Mouse (Mus musculus) urinary bladder, postnatal 4 days (tissue): ENCODE data around the gene Cntn4.

ENCODE experiments used
- DNase-seq, 2 experiments: peaks; one replicate each; pipeline ENCODE4 v3.0.0; 2021 to 2022; ENCODE audit warnings: low spot score in 2 of 2

Cntn4 gene

DNA sequence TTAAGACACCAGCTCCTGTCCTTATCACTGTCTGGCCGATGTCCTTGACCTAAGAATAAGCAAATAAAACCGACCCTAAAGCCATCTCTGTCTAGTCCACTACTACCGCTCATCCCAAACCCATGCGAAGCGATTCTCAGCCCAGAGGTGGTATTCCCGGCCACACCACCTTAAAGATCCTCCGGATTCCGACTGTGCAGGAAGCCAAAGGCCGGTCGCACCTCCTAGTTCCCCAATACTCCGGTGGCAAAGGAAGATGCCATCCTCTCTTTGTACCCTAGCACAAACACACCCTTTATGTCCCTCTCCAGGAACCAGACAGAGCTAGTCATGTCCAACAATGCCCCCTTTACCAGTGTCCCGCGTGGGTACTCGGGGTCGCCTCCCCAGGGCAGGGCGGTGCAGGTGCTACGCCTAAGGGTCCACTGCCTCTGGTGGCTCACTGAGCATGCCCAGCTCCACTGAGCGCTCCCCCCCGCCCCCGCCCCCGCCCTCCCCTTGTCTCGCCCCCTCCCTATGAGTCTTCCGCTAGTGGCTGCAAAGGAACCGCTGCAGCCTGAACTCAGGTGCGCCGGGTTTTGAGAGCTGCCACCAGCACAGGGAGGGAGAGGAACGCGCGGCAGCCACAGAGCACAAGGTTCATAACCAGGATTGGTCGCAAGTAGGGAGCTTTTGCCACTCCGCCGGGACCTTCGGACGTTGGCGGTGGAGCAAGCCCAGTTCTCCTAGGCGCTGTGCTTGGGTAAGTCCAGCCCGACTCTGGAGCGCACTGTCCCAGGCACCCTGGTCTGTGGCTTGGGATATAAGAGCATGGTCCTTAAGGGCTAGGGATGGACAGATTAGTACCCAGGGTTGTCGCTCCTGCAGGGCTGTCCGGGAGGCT lies at the start of gene Cntn4:
TSS of gene Cntn4 (plus strand) at position 512 of the 883 bp plus-strand sequence.
- no peak for DNase-seq

- DNase-seq, result no peak
Observed at GRCm38 (mm10) chr6:105674276-105674675, 3.2 kb upstream of the Cntn4 start.

GRCm38 (mm10) chr6:105675099-105675498 lies 2.4 kb upstream of the Cntn4 start:
- no peak for DNase-seq

- DNase-seq, result no peak
Observed at GRCm38 (mm10) chr6:105676637-105677036, 823 bp upstream of the Cntn4 start.

GRCm38 (mm10) chr6:105678778-105679177 lies 1.3 kb downstream of the Cntn4 start:
- DNase-seq, result no peak

DNA sequence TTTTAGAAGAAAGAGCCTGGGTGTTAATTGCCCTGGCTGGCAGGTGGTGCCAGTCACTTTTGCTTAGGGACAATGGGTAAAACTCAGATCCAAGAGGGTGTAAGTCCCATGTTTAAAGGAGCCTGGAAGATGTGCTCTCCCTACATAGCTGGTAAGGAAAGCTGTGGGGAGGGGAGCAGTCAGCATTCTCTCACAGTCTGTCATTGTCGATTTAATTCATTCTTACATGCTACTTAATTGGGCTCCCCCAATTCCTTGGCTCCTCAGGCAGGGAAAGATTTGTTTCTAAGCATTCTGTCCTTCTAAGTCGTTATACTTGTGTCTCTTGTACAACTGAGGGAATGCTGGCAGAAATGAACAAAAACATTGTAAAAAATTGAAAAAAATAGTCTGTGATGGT lies 4.0 kb downstream of the Cntn4 start:
- no peak for DNase-seq

- no peak for DNase-seq
Observed at GRCm38 (mm10) chr6:105683251-105683650, 5.8 kb downstream of the Cntn4 start.

GRCm38 (mm10) chr6:105684123-105684522 lies 6.7 kb downstream of the Cntn4 start:
- DNase-seq, result no peak

GRCm38 (mm10) chr6:105688195-105688594 lies 10.7 kb downstream of the Cntn4 start:
- DNase-seq, result no peak

- DNase-seq, result no peak
Observed at GRCm38 (mm10) chr6:105742026-105742425, 64.6 kb downstream of the Cntn4 start.

DNA sequence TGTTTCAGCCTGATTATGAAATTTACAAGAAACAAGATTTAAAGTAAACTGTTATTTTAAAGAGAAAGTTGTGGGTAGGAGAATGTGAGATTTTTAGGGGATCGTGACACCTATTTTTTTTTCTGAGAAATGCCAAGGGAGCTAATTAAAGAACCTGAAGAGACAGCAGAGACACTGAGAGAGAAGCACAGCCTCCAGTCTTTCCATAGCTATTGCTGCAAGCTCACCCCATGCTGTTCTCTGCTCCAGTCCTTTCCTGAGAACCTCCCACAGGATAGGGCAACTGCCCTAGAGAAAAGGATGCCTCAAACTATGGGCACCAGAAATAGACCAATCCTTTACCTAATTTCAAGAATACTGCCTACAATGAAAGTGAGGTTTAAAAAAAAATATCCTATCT lies 103.2 kb downstream of the Cntn4 start:
- no peak for DNase-seq

DNA sequence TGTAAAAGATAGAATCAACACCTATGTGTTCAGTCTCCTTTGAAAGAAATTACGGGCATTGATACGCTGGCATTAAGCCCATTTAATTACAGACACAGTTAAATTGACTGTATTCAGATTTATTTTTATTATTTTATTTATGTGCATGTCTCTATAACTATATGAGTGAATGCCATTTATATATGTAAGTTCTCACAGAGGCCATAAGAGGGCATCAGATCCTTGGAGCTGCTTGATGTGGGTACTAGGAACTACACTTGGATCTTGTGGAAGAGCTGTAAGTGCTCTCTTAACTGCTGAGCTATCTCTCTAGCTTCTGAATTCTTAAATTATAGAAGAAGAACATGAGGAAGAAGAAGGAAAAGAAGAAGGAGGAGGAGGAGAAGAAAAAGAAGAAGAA lies 111.0 kb downstream of the Cntn4 start:
- no peak for DNase-seq

DNA sequence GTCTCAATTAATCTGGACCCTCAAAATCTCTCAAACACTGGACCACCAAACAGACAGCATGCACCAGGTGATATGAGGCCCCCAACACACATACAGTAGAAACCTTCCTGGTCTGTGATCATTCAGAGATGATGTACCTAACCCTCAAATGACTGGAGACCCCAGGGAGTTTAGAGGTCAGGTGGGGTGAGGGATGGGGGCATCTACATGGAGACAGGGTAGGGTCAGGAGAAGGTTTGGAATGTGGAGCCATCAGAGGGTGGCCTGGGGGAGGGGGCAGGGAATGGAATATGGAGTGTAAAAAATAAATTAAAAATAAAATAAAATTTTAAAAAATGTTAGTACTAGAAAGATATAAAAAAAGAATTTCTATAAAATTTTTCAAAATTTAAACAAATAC lies 157.6 kb downstream of the Cntn4 start:
- no peak for DNase-seq

GRCm38 (mm10) chr6:105847296-105847695 lies 169.8 kb downstream of the Cntn4 start:
- no peak for DNase-seq

DNA sequence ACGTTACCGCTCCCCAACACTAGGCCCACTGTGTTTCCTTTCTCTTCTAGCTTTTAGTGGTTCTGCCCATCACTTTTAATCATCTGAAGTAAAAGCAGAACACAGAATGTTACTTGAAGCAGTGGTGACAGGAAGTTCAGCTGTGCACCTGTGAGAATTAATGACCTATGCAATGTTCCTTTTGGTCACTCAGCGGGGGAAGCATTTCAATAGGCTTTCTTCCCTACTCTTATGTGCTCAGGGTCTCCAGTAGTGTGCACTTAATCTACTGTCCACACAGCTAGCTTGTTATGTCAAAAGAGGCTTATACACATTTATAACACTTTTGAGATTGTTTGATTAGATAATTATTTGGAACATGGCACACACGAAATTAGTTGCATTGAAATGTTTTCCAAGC lies 215.4 kb downstream of the Cntn4 start:
- no peak for DNase-seq

- DNase-seq, result no peak
Observed at GRCm38 (mm10) chr6:105938485-105938884, 261.0 kb downstream of the Cntn4 start.

DNA sequence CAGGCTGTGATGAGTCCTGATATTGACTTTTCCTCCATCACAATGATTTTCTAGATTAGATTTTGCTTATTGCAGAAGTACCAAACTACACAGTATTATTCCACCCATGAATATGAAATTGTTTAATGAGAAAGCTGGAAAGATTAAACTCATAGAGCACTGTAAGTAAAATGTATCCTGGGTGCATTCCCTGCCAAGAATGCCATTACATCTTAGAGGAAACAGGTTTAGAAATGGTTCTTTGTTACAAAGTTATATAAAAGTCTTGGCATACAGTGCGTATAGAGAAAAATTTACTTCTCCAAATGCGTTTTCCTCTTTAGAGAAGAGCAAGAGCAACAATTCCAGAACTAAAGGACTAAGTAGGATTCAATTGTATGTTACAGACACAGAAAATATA lies 261.8 kb downstream of the Cntn4 start:
- DNase-seq, result no peak

GRCm38 (mm10) chr6:105940591-105940990 lies 263.1 kb downstream of the Cntn4 start:
- no peak for DNase-seq

GRCm38 (mm10) chr6:105991492-105991891 lies 314.0 kb downstream of the Cntn4 start:
- no peak for DNase-seq

DNA sequence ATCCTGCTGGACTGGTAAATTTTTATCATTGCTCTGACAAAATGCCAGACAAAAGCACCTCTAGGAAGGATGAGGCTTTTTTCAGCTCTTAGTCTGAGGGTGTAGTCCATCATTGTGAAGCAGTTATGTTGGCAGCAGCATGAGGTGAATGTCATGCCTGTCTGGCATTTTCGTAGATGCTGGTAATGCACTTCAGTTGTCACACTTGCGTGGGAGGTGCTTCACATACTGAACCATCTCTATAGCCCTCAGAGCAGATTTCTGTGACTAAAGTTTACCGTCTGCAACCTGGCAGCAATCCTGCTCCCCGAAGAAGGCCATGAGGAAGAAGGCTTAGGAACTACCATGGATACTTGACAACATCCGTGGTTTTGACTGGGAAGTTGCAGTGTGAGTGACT lies 335.6 kb downstream of the Cntn4 start:
- no peak for DNase-seq

- no peak for DNase-seq
Observed at GRCm38 (mm10) chr6:106015126-106015525, 337.7 kb downstream of the Cntn4 start.

- no peak for DNase-seq
Observed at GRCm38 (mm10) chr6:106048878-106049277, 371.4 kb downstream of the Cntn4 start.

DNA sequence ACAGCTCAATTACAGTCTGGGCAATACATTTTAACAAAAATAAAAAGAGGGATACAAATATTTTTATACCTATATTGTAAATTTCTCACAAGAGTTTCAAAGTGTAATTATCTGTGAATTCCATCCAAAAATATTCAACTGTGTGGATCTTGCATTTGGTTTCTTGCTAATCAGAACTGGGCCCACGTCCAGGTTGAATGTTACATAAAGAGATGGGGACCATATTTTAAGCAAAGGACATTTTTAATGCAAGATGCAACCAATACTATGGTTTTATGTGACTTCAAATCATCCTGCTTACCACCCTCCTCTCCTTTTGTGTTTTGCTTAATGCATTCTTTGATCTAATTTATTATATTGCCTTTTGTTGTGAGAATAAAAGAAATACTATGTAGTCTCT lies 378.7 kb downstream of the Cntn4 start:
- no peak for DNase-seq
